Mouse (Mus musculus) ES-E14 (cell line): Measurements from ENCODE around the gene Pklr. TPM values are rescaled to one million over a fixed set of nuclear protein-coding genes. Genes with fewer than 3 reads are reported as not detected.

ENCODE experiments used
- DNase-seq: peaks from one replicate; pipeline ENCODE4 v3.0.0-alpha.2; 2013; ENCODE audit warnings: low read depth, low spot score
- H3K27ac ChIP-seq: 2 replicates; pipeline ENCODE4 v1.5.1; 2012; ENCODE audit warnings: low read depth, mild to moderate bottlenecking, low read length, moderate library complexity, mixed read lengths; ENCODE audit not compliant: poor library complexity, insufficient read depth, severe bottlenecking
- H3K36me3 ChIP-seq: 2 replicates; pipeline ENCODE4 v1.6.1; 2012; ENCODE audit warnings: mild to moderate bottlenecking, low read length, moderate library complexity, mixed read lengths; ENCODE audit not compliant: control insufficient read depth, poor library complexity, insufficient read depth, severe bottlenecking
- H3K4me1 ChIP-seq, 2 experiments: fragments of 150-350 bp in 1 of 2; sonication (generic) in 1 of 2; 2 replicates each; pipeline ENCODE4 v1.6.1; 2012; ENCODE audit warnings: low read length in 2 of 2, mild to moderate bottlenecking in 1 of 2, mixed read lengths in 1 of 2; ENCODE audit not compliant: control insufficient read depth in 2 of 2, insufficient read depth in 2 of 2, poor library complexity in 1 of 2
- H3K4me3 ChIP-seq, 2 experiments: fragments of 150-350 bp in 1 of 2; sonication (generic) in 1 of 2; 2 replicates each; pipeline ENCODE4 v1.5.1; 2012; ENCODE audit warnings: low read length in 2 of 2, low read depth in 1 of 2, mild to moderate bottlenecking in 1 of 2, mixed read lengths in 1 of 2; ENCODE audit not compliant: insufficient read depth in 1 of 2, poor library complexity in 1 of 2, severe bottlenecking in 1 of 2
- H3K9ac ChIP-seq: 2 replicates; pipeline ENCODE4 v1.6.1; 2012; ENCODE audit warnings: low read depth, mild to moderate bottlenecking, low read length, mixed read lengths; ENCODE audit not compliant: poor library complexity, insufficient read depth, severe bottlenecking
- H3K9me3 ChIP-seq: fragments of 150-350 bp; sonication (generic); 2 replicates; pipeline ENCODE4 v1.6.1; 2012; ENCODE audit warnings: low read depth, mild to moderate bottlenecking, low read length; ENCODE audit not compliant: control insufficient read depth, insufficient read depth
- CHD2 ChIP-seq: IDR thresholded peaks from 2 replicates; pipeline ENCODE4 v1.6.1; 2014; ENCODE audit warnings: mild to moderate bottlenecking, low read depth, low read length, inconsistent platforms
- HCFC1 ChIP-seq: IDR thresholded peaks from 2 replicates; pipeline ENCODE4 v1.6.1; 2012; ENCODE audit warnings: low read length, inconsistent platforms, borderline replicate concordance; ENCODE audit not compliant: insufficient read depth
- MAFK ChIP-seq: IDR thresholded peaks from 2 replicates; pipeline ENCODE4 v1.6.1; 2014; ENCODE audit warnings: mild to moderate bottlenecking, low read depth, low read length, inconsistent platforms; ENCODE audit not compliant: insufficient read depth
- ZC3H11A ChIP-seq: IDR thresholded peaks from 2 replicates; pipeline ENCODE4 v1.6.1; 2012; ENCODE audit warnings: low read depth, mild to moderate bottlenecking, inconsistent platforms, low read length, borderline replicate concordance
- ZNF384 ChIP-seq: IDR thresholded peaks from 2 replicates; pipeline ENCODE4 v1.6.1; 2012; ENCODE audit warnings: low read depth, low read length, inconsistent platforms
- in situ Hi-C, 2 experiments: fragments of 600-800 bp; cut with MboI; formaldehyde crosslinking; loops; one replicate each; pipeline ENCODE4 v1.15.1; 2025; ENCODE audit warnings: low sequenced_read_pairs in 2 of 2, inconsistent platforms in 1 of 2; ENCODE audit not compliant: unreplicated experiment in 2 of 2
- total RNA-seq: library from RNA; depleted of rRNA; stranded (reverse); fragments of 300-350 nt; gene quantifications from 2 replicates; pipeline ENCODE4 v1.2.3, GENCODE M21; 2012

Pklr gene
- total RNA-seq, 1 experiment = 0.85 TPM

DNA sequence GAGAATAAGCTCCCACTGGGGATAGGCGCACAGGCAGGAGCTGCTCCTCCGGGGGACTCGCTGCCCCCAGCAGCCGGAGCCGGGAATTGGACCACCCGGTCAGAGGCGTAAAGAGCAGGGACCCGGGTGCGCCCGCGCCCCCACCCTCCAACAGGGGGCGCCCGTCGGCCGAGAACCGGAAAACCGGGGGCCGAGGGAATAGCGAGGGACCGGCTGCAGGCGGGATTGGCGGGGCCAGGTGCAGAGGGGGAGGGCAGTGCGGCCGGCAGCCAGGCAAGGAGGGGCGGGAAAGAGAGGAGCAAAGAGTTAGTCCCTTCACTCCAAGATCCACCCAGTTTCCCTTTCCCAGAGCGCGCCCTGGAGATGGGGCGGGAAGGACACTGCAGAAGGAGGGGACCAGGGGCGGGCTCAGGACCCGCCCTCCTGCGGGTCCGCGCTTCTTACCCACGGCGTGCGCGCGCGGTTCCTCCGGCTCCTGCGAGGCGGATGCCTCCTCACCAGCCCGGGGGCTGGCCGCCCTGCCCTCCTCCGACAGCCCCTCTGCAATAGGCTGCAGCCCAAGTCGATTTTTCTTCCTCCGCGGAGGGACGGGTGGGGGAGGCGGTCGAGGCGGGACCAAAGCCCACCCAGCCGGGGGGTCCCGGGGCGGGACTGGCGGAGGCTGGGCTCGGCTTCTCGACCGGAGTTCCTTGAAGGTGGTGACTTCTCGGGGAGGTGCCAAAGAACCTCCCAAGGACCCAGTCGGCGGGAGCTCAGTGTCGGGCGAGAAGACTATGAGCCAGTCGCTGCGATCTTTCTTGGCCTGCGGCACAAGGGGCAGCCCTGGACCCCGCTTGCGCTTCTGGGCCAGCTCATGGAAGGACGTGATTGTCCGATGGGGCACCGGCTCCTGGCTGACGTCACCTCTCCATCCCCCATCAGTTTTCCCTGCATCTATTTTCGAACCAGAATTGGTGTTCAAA, 45.0 kb upstream of the Pklr start:
- peak overlapping the region; percentile 47 for H3K9ac ChIP-seq
- no peak overlapping the region for H3K27ac ChIP-seq
- peaks cover 3 to 34% of the 10 kb centered on the region in 2 experiments; a peak in 2 of 4 replicates for H3K4me1 ChIP-seq
- TF ChIP-seq HCFC1 = no peak
- no peak for TF ChIP-seq ZC3H11A
- no peak for TF ChIP-seq ZNF384
- no peak for TF ChIP-seq CHD2
- no peak for TF ChIP-seq MAFK
- H3K36me3 ChIP-seq = peaks cover 20% of the 10 kb centered on the region; the same call in 1 of the 2 replicates
- in situ Hi-C loops = no loop called here
- no peaks in the 10 kb centered on the region for H3K9me3 ChIP-seq
- DNase-seq = peak; percentile 71
- H3K4me3 ChIP-seq = peak overlapping the region; percentile 78 to 82

DNA sequence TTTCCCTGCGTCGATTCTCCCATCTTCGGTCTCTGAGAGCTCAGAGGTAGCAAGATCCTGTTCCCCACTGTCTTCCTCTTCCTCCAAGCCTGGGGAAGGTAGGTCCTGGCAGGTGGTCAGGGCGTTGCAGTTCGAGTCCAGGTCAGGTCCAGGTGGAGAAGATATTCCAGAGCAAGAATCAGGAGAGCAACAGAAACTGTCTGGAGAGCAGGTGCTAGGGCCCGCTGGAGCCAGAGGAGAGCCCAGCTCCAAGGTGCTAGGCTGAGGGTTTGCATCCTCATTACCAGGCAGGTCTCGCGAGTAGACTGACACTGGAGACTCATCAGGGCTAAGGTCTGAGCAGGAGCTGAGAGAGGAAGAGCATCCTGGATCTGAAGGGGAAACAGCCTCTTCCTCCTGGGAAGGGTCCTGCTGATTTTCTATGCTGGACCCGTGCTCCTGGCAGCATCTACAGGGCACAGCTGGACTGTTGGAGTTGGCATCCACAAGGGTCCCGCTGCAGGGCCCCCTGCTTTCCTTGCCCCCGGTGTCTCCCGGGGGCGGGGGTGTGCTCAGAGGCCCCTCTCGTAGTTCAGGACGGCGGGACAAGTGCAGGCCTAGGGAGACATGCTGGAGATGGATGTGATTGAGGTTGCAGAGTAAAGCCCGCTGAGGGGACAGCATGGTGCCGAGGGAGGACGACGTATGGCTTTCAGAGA, 44.0 kb upstream of the Pklr start:
- H3K9ac ChIP-seq = no peak overlapping the region

DNA sequence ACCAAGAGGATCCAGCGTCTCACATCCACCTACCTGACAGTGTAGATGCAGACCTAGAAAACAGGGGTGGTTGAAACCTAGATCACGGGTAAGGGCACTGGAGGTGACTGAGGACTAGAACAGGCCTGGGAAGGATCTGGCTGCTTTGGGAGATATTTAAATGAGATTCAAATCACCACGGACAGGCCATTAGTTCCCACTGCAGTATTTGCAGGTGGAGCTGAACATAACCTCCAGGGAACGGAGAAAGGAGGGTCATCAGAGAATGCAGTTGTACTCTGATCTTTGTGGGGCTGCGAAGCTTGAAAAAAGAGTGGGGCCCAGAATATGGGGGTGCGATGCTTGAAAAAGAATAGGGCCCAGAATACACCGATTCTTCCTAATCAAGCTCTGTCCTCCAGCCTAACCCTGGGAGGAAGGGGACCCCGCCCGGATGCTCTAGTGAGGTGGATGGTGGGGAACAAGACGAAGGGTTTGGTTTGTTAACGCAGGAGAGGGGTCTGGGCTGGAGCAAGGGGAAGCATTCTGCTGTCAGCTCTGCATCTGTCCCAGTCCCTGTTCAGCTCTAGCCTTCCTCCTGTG, 43.3 kb upstream of the Pklr start:
- in situ Hi-C loops = no loop called here
- peaks cover 3 to 32% of the 10 kb centered on the region in 2 experiments; a peak in 2 of 4 replicates for H3K4me1 ChIP-seq
- DNase-seq = no peak
- H3K9ac ChIP-seq = no peak overlapping the region
- no peaks in the 10 kb centered on the region for H3K9me3 ChIP-seq
- H3K36me3 ChIP-seq = peaks cover 26% of the 10 kb centered on the region; the same call in 1 of the 2 replicates
- no peak for TF ChIP-seq ZNF384
- TF ChIP-seq ZC3H11A = no peak
- TF ChIP-seq CHD2 = no peak
- no peak for TF ChIP-seq HCFC1
- no peak for TF ChIP-seq MAFK
- no peak overlapping the region for H3K27ac ChIP-seq
- H3K4me3 ChIP-seq = peak overlapping the region in 1 of 2 experiments; percentile 15; a peak in 3 of 4 replicates

More for the DNA sequence above, 44.0 kb upstream of the Pklr start:
- no peak for TF ChIP-seq ZNF384
- TF ChIP-seq MAFK = no peak
- no peak for TF ChIP-seq CHD2
- no peak for TF ChIP-seq HCFC1
- no peak for TF ChIP-seq ZC3H11A
- no peak for DNase-seq
- peaks cover 3 to 34% of the 10 kb centered on the region in 2 experiments; a peak in 2 of 4 replicates for H3K4me1 ChIP-seq
- H3K9me3 ChIP-seq = no peaks in the 10 kb centered on the region
- H3K4me3 ChIP-seq = peak overlapping the region; percentile 78 to 82; a peak in 1 of 4 replicates
- in situ Hi-C loops = no loop called here
- H3K27ac ChIP-seq = no peak overlapping the region
- peaks cover 26% of the 10 kb centered on the region; the same call in 1 of the 2 replicates for H3K36me3 ChIP-seq

DNA sequence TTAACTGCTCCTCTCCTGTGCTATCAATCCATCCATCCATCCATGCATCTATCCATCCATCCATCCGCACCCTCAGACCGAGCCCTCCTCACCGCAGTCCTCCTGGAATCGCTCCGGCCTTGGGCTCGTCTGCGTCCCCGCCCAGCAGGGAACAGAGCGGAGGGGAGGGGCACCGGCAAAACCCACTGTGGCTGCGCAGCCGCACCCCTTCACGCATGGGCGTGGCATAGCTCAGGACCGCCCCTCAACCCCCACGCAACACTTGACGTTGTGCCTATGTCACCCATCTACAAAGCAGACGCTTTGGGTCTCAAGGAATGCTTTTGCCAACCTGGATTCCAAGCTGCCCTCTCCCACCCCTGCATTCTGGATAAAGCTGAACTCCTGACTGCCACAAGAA, 42.8 kb upstream of the Pklr start, which contains the start of gene Rusc1:
TSS of gene Rusc1 (minus strand) at position 137 of the 400 bp plus-strand sequence.
- in situ Hi-C loops = no loop called here
- peak within 1 kb of the TSS; percentile 0 to 15; a peak in 3 of 4 replicates for H3K4me3 ChIP-seq
- H3K36me3 ChIP-seq = peaks cover 30% of the 10 kb centered on the region
- H3K4me1 ChIP-seq = peaks cover 3 to 26% of the 10 kb centered on the region in 2 experiments; a peak in 2 of 4 replicates
- no peak within 1 kb of the TSS for H3K27ac ChIP-seq
- no peaks in the 10 kb centered on the region for H3K9me3 ChIP-seq
- H3K9ac ChIP-seq = no peak within 1 kb of the TSS
- TF ChIP-seq ZC3H11A (no peak), HCFC1 (no peak), ZNF384 (no peak), CHD2 (no peak), MAFK (no peak)
- DNase-seq = peak; percentile 74
